Mouse (Mus musculus): ENCODE measurements around the gene Pin1rt1. TPM values are rescaled to one million over a fixed set of nuclear protein-coding genes. Genes with fewer than 3 reads are reported as not detected.

Pin1rt1 gene
- total and polyA plus RNA-seq, 3 experiments: not detected

DNA sequence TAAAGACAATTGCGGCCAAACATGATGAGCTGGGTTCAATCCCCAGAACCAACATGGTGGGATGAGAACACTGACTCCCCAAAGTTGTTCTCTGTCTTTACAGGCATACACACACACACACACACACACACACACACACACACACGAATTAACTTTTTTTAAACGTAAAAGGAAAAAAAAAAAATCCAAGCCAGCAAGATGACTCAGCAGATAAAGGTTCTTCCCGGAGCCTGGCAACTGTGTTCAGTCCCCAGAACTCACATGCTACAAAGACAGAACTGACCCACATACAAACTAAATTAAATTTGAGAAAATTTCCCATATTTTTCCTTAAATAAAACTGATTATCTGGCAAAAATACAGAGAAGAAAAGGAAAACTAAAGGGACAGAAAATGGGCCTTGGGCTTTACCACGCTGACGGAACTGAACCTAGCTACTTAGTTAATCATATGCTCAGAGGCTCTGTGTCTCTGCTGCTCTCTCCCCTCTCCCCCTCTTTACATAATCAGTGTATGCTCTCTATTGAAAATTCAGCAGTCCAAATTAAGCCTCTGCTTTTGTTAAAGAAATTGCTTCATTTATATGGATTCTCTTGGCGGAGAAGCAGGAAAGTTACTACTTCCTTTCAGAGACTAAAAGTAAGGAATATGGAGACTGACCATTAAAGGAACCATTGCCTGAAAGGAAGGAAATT, 16.5 kb upstream of the Pin1rt1 start:
- Histone ChIP-seq H3K4me2 (ENCODE audit: insufficient read depth, low read depth, poor library complexity, severe bottlenecking) (peak overlapping the region; percentile 77), H3K4me1 (ENCODE audit: control insufficient read depth in 1 of 2, insufficient read depth in 2 of 2) (peaks cover 12 to 31% of the 10 kb centered on the region in 2 experiments), H3K9ac (ENCODE audit: insufficient read depth, low read depth) (peak overlapping the region; percentile 50), H3K27ac (ENCODE audit: insufficient read depth, low read depth) (peak overlapping the region; percentile 49; the same call in 1 of the 2 replicates), H3K27me3 (replicated peaks) (no peaks in the 10 kb centered on the region), H3K79me2 (replicated peaks; ENCODE audit: control insufficient read depth, extremely low read depth, insufficient read depth, poor library complexity, severe bottlenecking) (no peaks in the 10 kb centered on the region), H3K9me3 (replicated peaks; ENCODE audit: low read length) (no peaks in the 10 kb centered on the region), H3K36me3 (replicated peaks in 1 of 2; ENCODE audit: control insufficient read depth in 1 of 2, insufficient read depth in 1 of 2, low read length in 1 of 2) (no peaks in the 10 kb centered on the region), H3K4me3 (replicated peaks in 1 of 3; ENCODE audit: low read depth in 2 of 3, low read length in 2 of 3, poor library complexity in 1 of 3) (peak overlapping the region in 1 of 3 experiments; percentile 12)
- DNase-seq (ENCODE audit: extremely low read depth): no peak
- TF ChIP-seq ELF1 (IDR thresholded peaks at IDR 0.05; ENCODE audit: low read depth, low read length): no peak
- no peak for TF ChIP-seq CHD2 (IDR thresholded peaks at IDR 0.05; ENCODE audit: low read length)
- peak; percentile 79 for TF ChIP-seq MAFK (IDR thresholded peaks at IDR 0.05; ENCODE audit: insufficient replicate concordance, low read length)
- TF ChIP-seq ZNF384 (IDR thresholded peaks at IDR 0.05; ENCODE audit: low read depth, low read length): peak; percentile 58
- dilution Hi-C loops (cut with MboI; ENCODE audit: extremely low pct_ligation_motif_present, extremely low pct_unique_long_range_greater_than_20kb, low sequenced_read_pairs) (no loop called here), in situ Hi-C loops (cut with MboI; ENCODE audit: low pct_ligation_motif_present, low pct_unique_long_range_greater_than_20kb, low sequenced_read_pairs) (no loop called here)

DNA sequence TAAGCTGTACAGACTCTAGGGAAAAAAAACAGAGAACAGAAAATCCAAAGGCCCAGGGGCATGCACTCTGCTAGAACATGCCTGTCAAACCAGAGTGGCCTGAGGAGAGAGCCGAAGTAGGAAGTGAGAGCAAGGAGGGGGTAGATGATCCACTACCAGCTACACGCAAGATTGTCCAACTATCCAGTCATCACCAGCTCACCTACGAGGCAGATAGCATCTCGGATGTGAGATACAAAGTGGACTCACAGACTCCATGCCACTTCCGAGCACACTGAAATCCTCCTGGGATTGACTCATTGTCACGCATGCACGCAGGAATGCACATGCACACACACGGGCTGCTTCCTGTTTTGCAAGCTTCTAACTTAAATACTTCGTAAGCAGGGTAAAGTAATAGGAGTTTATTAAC, 15.9 kb upstream of the Pin1rt1 start:
- Histone ChIP-seq H3K79me2 (replicated peaks; ENCODE audit: control insufficient read depth, extremely low read depth, insufficient read depth, poor library complexity, severe bottlenecking) (no peaks in the 10 kb centered on the region), H3K36me3 (replicated peaks in 1 of 2; ENCODE audit: control insufficient read depth in 1 of 2, insufficient read depth in 1 of 2, low read length in 1 of 2) (no peaks in the 10 kb centered on the region), H3K27me3 (replicated peaks) (no peaks in the 10 kb centered on the region), H3K9me3 (replicated peaks; ENCODE audit: low read length) (no peaks in the 10 kb centered on the region), H3K4me2 (ENCODE audit: insufficient read depth, low read depth, poor library complexity, severe bottlenecking) (peak overlapping the region; percentile 77), H3K4me1 (ENCODE audit: control insufficient read depth in 1 of 2, insufficient read depth in 2 of 2) (peaks cover 12 to 31% of the 10 kb centered on the region in 2 experiments), H3K4me3 (replicated peaks in 1 of 3; ENCODE audit: low read depth in 2 of 3, low read length in 2 of 3, poor library complexity in 1 of 3) (peak overlapping the region in 2 of 3 experiments; percentile 12 to 14), H3K9ac (ENCODE audit: insufficient read depth, low read depth) (peak overlapping the region; percentile 50), H3K27ac (ENCODE audit: insufficient read depth, low read depth) (peak overlapping the region; percentile 49)
- DNase-seq (ENCODE audit: extremely low read depth): peak; percentile 65
- dilution Hi-C loops (cut with MboI; ENCODE audit: extremely low pct_ligation_motif_present, extremely low pct_unique_long_range_greater_than_20kb, low sequenced_read_pairs) (no loop called here), in situ Hi-C loops (cut with MboI; ENCODE audit: low pct_ligation_motif_present, low pct_unique_long_range_greater_than_20kb, low sequenced_read_pairs) (no loop called here)
- TF ChIP-seq JUN (IDR thresholded peaks at IDR 0.05; ENCODE audit: insufficient read depth, low read depth, low read length) (peak; percentile 17; the same call in 1 of the 2 replicates), ZMIZ1 (IDR thresholded peaks at IDR 0.05; ENCODE audit: low read depth, low read length) (no peak), ZKSCAN1 (IDR thresholded peaks at IDR 0.05; ENCODE audit: borderline replicate concordance, low read depth, low read length) (no peak), ZC3H11A (IDR thresholded peaks at IDR 0.05; ENCODE audit: low read depth, low read length) (no peak), KAT2A (IDR thresholded peaks at IDR 0.05; ENCODE audit: insufficient replicate concordance, low read length) (0 out of 2 replicates have a peak, but pooled peaks have one; percentile 39), MYC (IDR thresholded peaks at IDR 0.05; ENCODE audit: low read depth, low read length) (peak; percentile 90), MEF2A (IDR thresholded peaks at IDR 0.05; ENCODE audit: borderline replicate concordance, low read depth, low read length) (peak; percentile 72; the same call in 1 of the 2 replicates), NELFE (IDR thresholded peaks at IDR 0.05; ENCODE audit: low read depth, low read length) (0 out of 2 replicates have a peak, but pooled peaks have one; percentile 10), MAFK (IDR thresholded peaks at IDR 0.05; ENCODE audit: insufficient replicate concordance, low read length) (0 out of 2 replicates have a peak, but pooled peaks have one; percentile 10), ZNF384 (IDR thresholded peaks at IDR 0.05; ENCODE audit: low read depth, low read length) (peak; percentile 60), POLR2AphosphoS2 (IDR thresholded peaks at IDR 0.05; ENCODE audit: low read depth, low read length) (no peak), TCF12 (IDR thresholded peaks at IDR 0.05; ENCODE audit: low read depth, low read length) (peak; percentile 34; the same call in 1 of the 2 replicates), MXI1 (IDR thresholded peaks at IDR 0.05; ENCODE audit: low read depth, low read length) (peak; percentile 79), RCOR1 (conservative IDR thresholded peaks at IDR 0.05; ENCODE audit: low read depth, low read length) (peak; percentile 84), MAX (IDR thresholded peaks at IDR 0.05; ENCODE audit: low read length) (peak; percentile 81), NRF1 (IDR thresholded peaks at IDR 0.05; ENCODE audit: low read depth, low read length) (peak; percentile 45; the same call in 1 of the 2 replicates), GABPA (IDR thresholded peaks at IDR 0.05; ENCODE audit: insufficient replicate concordance, low read depth, low read length) (no peak), CHD2 (IDR thresholded peaks at IDR 0.05; ENCODE audit: low read length) (peak; percentile 63), USF2 (conservative IDR thresholded peaks at IDR 0.05; ENCODE audit: low read depth, low read length) (no peak), MAZ (IDR thresholded peaks at IDR 0.05; ENCODE audit: low read depth, low read length) (peak; percentile 57; the same call in 1 of the 2 replicates), EP300 (IDR thresholded peaks at IDR 0.05; ENCODE audit: low read length) (peak; percentile 87), CHD1 (IDR thresholded peaks at IDR 0.05; ENCODE audit: low read depth, low read length) (0 out of 2 replicates have a peak, but pooled peaks have one; percentile 54), POLR2A (IDR thresholded peaks at IDR 0.05; ENCODE audit: low read depth, low read length) (peak; percentile 57), BHLHE40 (IDR thresholded peaks at IDR 0.05; ENCODE audit: low read depth, low read length) (peak; percentile 97), IRF4 (IDR thresholded peaks at IDR 0.05; ENCODE audit: low read depth, low read length) (peak; percentile 87), JUND (conservative IDR thresholded peaks at IDR 0.05; ENCODE audit: low read depth, low read length) (peak; percentile 38; the same call in 1 of the 2 replicates), SIN3A (IDR thresholded peaks at IDR 0.05; ENCODE audit: low read length) (peak; percentile 70), E2F4 (IDR thresholded peaks at IDR 0.05; ENCODE audit: insufficient replicate concordance, low read depth, low read length) (no peak), TBP (conservative IDR thresholded peaks at IDR 0.05; ENCODE audit: low read depth, low read length) (0 out of 2 replicates have a peak, but pooled peaks have one; percentile 23)

All from CH12.LX (cell line).